ENCODE assay signal across 14 mouse cellular contexts in the genomic region with DNA sequence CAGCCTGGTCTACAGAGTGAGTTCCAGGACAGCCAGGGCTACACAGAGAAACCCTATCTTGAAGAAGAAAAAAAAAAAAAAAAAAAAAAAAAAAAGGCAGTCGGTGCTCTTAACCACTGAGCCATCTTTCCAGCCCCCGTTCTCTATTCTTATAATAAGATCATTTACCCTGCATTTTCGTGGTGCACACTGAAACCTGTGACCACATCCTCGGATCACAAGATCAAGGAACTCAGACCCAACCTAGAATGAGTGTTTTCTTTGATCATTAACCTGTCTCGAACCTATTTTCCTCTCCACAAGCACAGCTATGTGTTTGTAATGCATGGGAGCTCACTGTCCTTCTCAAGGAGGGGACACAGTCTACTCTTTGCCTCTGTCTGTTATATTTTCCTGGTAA.
"Had no signal": no experiment of that assay in that cellular context is flagged by ENCODE, and none has a peak within 500 bp of the region (broad histone marks: within the 10 kb centered on the region; RNA-seq: fewer than 3 reads in every experiment).

No protein-coding gene starts in this region.

- ATAC-seq: lung, postnatal 0 days had no signal

- H3K4me1 ChIP-seq: limb, embryonic 10.5 days; midbrain, embryonic 10.5 days; neural tube, embryonic 12.5 days had no signal

- H3K27me3 ChIP-seq: liver, embryonic 15.5 days; neural tube, embryonic 12.5 days had no signal

- DNase-seq: kidney, adult 11 months; kidney, adult 9 months; kidney, postnatal 10 days; kidney, postnatal 4 days; lung, adult 2 months; lung, postnatal 4 days; midbrain, embryonic 14.5 days had no signal

- H3K4me3 ChIP-seq: layer of hippocampus, adult 2 months; limb, embryonic 10.5 days; liver, embryonic 15.5 days; midbrain, embryonic 10.5 days; myocyte; neural tube, embryonic 12.5 days had no signal

- H3K27ac ChIP-seq: layer of hippocampus, adult 2 months; limb, embryonic 10.5 days; liver, embryonic 15.5 days; midbrain, embryonic 10.5 days; neural tube, embryonic 12.5 days had no signal

- H3K36me3 ChIP-seq: limb, embryonic 10.5 days; liver, embryonic 15.5 days; midbrain, embryonic 10.5 days; neural tube, embryonic 12.5 days had no signal

- H3K9me3 ChIP-seq: limb, embryonic 10.5 days; liver, embryonic 15.5 days; neural tube, embryonic 12.5 days had no signal

- H3K9ac ChIP-seq: liver, embryonic 15.5 days; neural tube, embryonic 12.5 days had no signal
